Mouse (Mus musculus) liver, postnatal 0 days (tissue): ENCODE measurements around the gene Casc1. TPM values are rescaled to one million over a fixed set of nuclear protein-coding genes. Genes with fewer than 3 reads are reported as not detected.
"Not testable (repeated sequence)": the region's sequence is repeated elsewhere in the genome, so short reads cannot be mapped to it uniquely, and the experiment has no call there.

Source experiments
- ATAC-seq: fragments of 200-750 bp; cut with Nextera tagmentation; 2 replicates; pipeline ENCODE4 v1.8.0; 2017; ENCODE audit warnings: mild to moderate bottlenecking, moderate library complexity
- DNase-seq: peaks from one replicate; pipeline ENCODE4 v3.0.0-alpha.2; 2016
- H3K27ac ChIP-seq: fragments of 300-500 bp; sonication (generic); 2 replicates; pipeline ENCODE4 v1.5.1; 2014; ENCODE audit warnings: antibody characterized with exemption, moderate library complexity, mild to moderate bottlenecking, low read depth
- H3K27me3 ChIP-seq: fragments of 300-500 bp; sonication (generic); 2 replicates; pipeline ENCODE4 v1.6.1; 2014; ENCODE audit warnings: low read length, control low read depth, mixed read lengths; ENCODE audit not compliant: insufficient read depth
- H3K36me3 ChIP-seq: fragments of 300-500 bp; sonication (generic); replicated peaks from 2 replicates; pipeline ENCODE4 v1.6.1; 2014; ENCODE audit warnings: mild to moderate bottlenecking, control low read depth, low read length, moderate library complexity, mixed read lengths; ENCODE audit not compliant: insufficient read depth
- H3K4me1 ChIP-seq: fragments of 300-500 bp; sonication (generic); 2 replicates; pipeline ENCODE4 v1.6.1; 2014; ENCODE audit warnings: antibody characterized with exemption, mild to moderate bottlenecking, control low read depth; ENCODE audit not compliant: insufficient read depth
- H3K4me2 ChIP-seq: fragments of 300-500 bp; sonication (generic); 2 replicates; pipeline ENCODE4 v1.6.1; 2014; ENCODE audit warnings: low read depth, mild to moderate bottlenecking, low read length, moderate library complexity, mixed read lengths
- H3K4me3 ChIP-seq: fragments of 300-500 bp; sonication (generic); 2 replicates; pipeline ENCODE4 v1.5.1; 2014; ENCODE audit warnings: low read depth, low read length
- H3K9ac ChIP-seq: fragments of 300-500 bp; sonication (generic); replicated peaks from 2 replicates; pipeline ENCODE4 v1.6.1; 2014; ENCODE audit warnings: mild to moderate bottlenecking, moderate library complexity
- H3K9me3 ChIP-seq: fragments of 300-500 bp; sonication (generic); 2 replicates; pipeline ENCODE4 v1.6.1; 2016; ENCODE audit warnings: mild to moderate bottlenecking, control low read depth, low read length, mixed read lengths
- CTCF ChIP-seq: sonication (generic); IDR thresholded peaks from 2 replicates; pipeline ENCODE4 v1.5.1; 2016; ENCODE audit warnings: antibody characterized with exemption, low read depth
- EP300 ChIP-seq: IDR thresholded peaks from 2 replicates; pipeline ENCODE4 v1.6.1; 2016; ENCODE audit warnings: antibody characterized with exemption, low read depth, mild to moderate bottlenecking
- WGBS: fragments of 180-500 bp; shearing (Covaris S2); extraction: QIAGEN DNeasy Blood & Tissue Kit; methylation state at CpG from one replicate; pipeline ENCODE4 v1.1.7; 2014; ENCODE audit not compliant: insufficient replicate concordance; 5-methylcytosine and 5-hydroxymethylcytosine counted together
- polyA plus RNA-seq: library from polyadenylated mRNA; unstranded; fragments of >200 nt; fragmentation: Nextera tagmentation; extraction: Ambion mirVana; gene quantifications from 2 replicates; pipeline ENCODE4 v1.2.1, GENCODE M21; 2015

Casc1 gene
- polyA plus RNA-seq, 1 experiment from 2014 or later: 0.11 TPM

- DNase-seq (no peak), ATAC-seq (no peak)
- Histone ChIP-seq H3K9ac (no peak overlapping the region), H3K36me3 (0 out of 2 replicates have a peak, but pooled peaks cover 13% of the 10 kb centered on the region), H3K4me3 (no peak overlapping the region), H3K4me1 (peaks cover 8% of the 10 kb centered on the region; the same call in 1 of the 2 replicates), H3K27ac (peak overlapping the region; percentile 59), H3K9me3 (no peaks in the 10 kb centered on the region), H3K27me3 (no peaks in the 10 kb centered on the region), H3K4me2 (peak overlapping the region; percentile 35; the same call in 1 of the 2 replicates)
- TF ChIP-seq EP300 (0 out of 2 replicates have a peak, but pooled peaks have one; percentile 17), CTCF (no peak)
- 50% methylated on average over 11 of the region's 11 CpGs for WGBS
Observed at GRCm38 (mm10) chr6:145139776-145140475, 70.9 kb downstream of the Casc1 start.

GRCm38 (mm10) chr6:145139236-145139635 is 71.6 kb downstream of the Casc1 start:
- H3K27me3 ChIP-seq: no peaks in the 10 kb centered on the region
- 78% methylated on average over 13 of the region's 13 CpGs for WGBS
- no peak overlapping the region for H3K4me2 ChIP-seq
- H3K9me3 ChIP-seq: no peaks in the 10 kb centered on the region
- TF ChIP-seq EP300: no peak
- no peak for TF ChIP-seq CTCF
- no peak overlapping the region for H3K9ac ChIP-seq
- no peak overlapping the region for H3K4me3 ChIP-seq
- peaks cover 8% of the 10 kb centered on the region; the same call in 1 of the 2 replicates for H3K4me1 ChIP-seq
- H3K36me3 ChIP-seq: 0 out of 2 replicates have a peak, but pooled peaks cover 13% of the 10 kb centered on the region
- no peak for DNase-seq
- no peak for ATAC-seq
- peak overlapping the region; percentile 59 for H3K27ac ChIP-seq

GRCm38 (mm10) chr6:145136831-145137230 is 74.0 kb downstream of the Casc1 start:
- H3K4me1 ChIP-seq: peaks cover 8% of the 10 kb centered on the region; the same call in 1 of the 2 replicates
- ATAC-seq (no peak), DNase-seq (no peak)
- TF ChIP-seq CTCF (no peak), EP300 (no peak)
- 0 out of 2 replicates have a peak, but pooled peaks cover 13% of the 10 kb centered on the region for H3K36me3 ChIP-seq
- no peak overlapping the region for H3K27ac ChIP-seq
- H3K9me3 ChIP-seq: no peaks in the 10 kb centered on the region
- H3K27me3 ChIP-seq: no peaks in the 10 kb centered on the region
- H3K4me3 ChIP-seq: no peak overlapping the region
- no peak overlapping the region for H3K9ac ChIP-seq
- WGBS: 80% methylated on average over 5 of the region's 5 CpGs
- H3K4me2 ChIP-seq: no peak overlapping the region

GRCm38 (mm10) chr6:145135804-145136203 is 75.0 kb downstream of the Casc1 start:
- no peaks in the 10 kb centered on the region for H3K27me3 ChIP-seq
- H3K27ac ChIP-seq: no peak overlapping the region
- ATAC-seq: peak; percentile 29; the same call in 1 of the 2 replicates
- no peak overlapping the region for H3K9ac ChIP-seq
- H3K9me3 ChIP-seq: no peaks in the 10 kb centered on the region
- H3K4me3 ChIP-seq: no peak overlapping the region
- no peak overlapping the region for H3K4me2 ChIP-seq
- 0 out of 2 replicates have a peak, but pooled peaks cover 11% of the 10 kb centered on the region for H3K36me3 ChIP-seq
- no peak for TF ChIP-seq CTCF
- TF ChIP-seq EP300: no peak
- DNase-seq: peak; percentile 40
- H3K4me1 ChIP-seq: peaks cover 8% of the 10 kb centered on the region; the same call in 1 of the 2 replicates
- WGBS: 53% methylated on average over 9 of the region's 9 CpGs

GRCm38 (mm10) chr6:145135295-145135694 is 75.5 kb downstream of the Casc1 start:
- Histone ChIP-seq H3K4me1 (peaks cover 6% of the 10 kb centered on the region; the same call in 1 of the 2 replicates), H3K27ac (no peak overlapping the region), H3K4me2 (no peak overlapping the region), H3K36me3 (0 out of 2 replicates have a peak, but pooled peaks cover 11% of the 10 kb centered on the region), H3K27me3 (no peaks in the 10 kb centered on the region), H3K9ac (no peak overlapping the region), H3K4me3 (no peak overlapping the region), H3K9me3 (no peaks in the 10 kb centered on the region)
- no peak for DNase-seq
- no peak for ATAC-seq
- TF ChIP-seq CTCF (no peak), EP300 (no peak)
- WGBS: 63% methylated on average over 3 of the region's 3 CpGs

- H3K27ac ChIP-seq, H3K9ac ChIP-seq, H3K9me3 ChIP-seq, H3K4me1 ChIP-seq, DNase-seq, H3K27me3 ChIP-seq, ATAC-seq, H3K4me3 ChIP-seq, H3K4me2 ChIP-seq, H3K36me3 ChIP-seq: not testable (repeated sequence)
- 82% methylated on average over 5 of the region's 5 CpGs for WGBS
Observed at GRCm38 (mm10) chr6:145132969-145133368, 77.8 kb downstream of the Casc1 start.
